In genomic region chr4:133118775-133119375, GRCm38 (mm10) we compare ENCODE assay signal across 12 mouse cellular contexts. TPM values are rescaled to one million over a fixed set of nuclear protein-coding genes. Genes with fewer than 3 reads are reported as not detected.
DNase-seq lines count a peak whose midpoint lies in the region; ATAC-seq and TF ChIP-seq lines count a peak whose summit lies in the region.
"Had no signal": no experiment of that assay in that cellular context is flagged by ENCODE, and none has a peak within 500 bp of the region (broad histone marks: within the 10 kb centered on the region; RNA-seq: fewer than 3 reads in every experiment).

No protein-coding gene starts in this region.

- TF ChIP-seq POLR2A in kidney, adult 2 months (IDR thresholded peaks at IDR 0.05; ENCODE audit: low read depth, low read length): no peak

- H3K4me3 ChIP-seq in kidney, adult 2 months (ENCODE audit: insufficient read depth, low read depth, low read length): no peak overlapping the region
- no peak overlapping the region for H3K4me3 ChIP-seq in midbrain, embryonic 11.5 days (ENCODE audit: low read depth, low read length)
- H3K4me3 ChIP-seq in midbrain, embryonic 10.5 days: no peak overlapping the region
- H3K4me3 ChIP-seq in stomach, embryonic 16.5 days (replicated peaks; ENCODE audit: low read length): no peak overlapping the region

- H3K9me3 ChIP-seq in midbrain, embryonic 11.5 days (ENCODE audit: control insufficient read depth, low read length): no peaks in the 10 kb centered on the region
- no peaks in the 10 kb centered on the region for H3K9me3 ChIP-seq in midbrain, embryonic 10.5 days (replicated peaks)
- no peaks in the 10 kb centered on the region for H3K9me3 ChIP-seq in stomach, embryonic 16.5 days (replicated peaks; ENCODE audit: control insufficient read depth, low read length)

- 0 out of 2 replicates have a peak overlapping the region, but pooled peaks have one; percentile 26 for H3K27ac ChIP-seq in kidney, adult 2 months (ENCODE audit: insufficient read depth, low read depth, low read length)
- no peak overlapping the region for H3K27ac ChIP-seq in midbrain, embryonic 11.5 days (ENCODE audit: low read depth, low read length)
- no peak overlapping the region for H3K27ac ChIP-seq in midbrain, embryonic 10.5 days (replicated peaks)
- H3K27ac ChIP-seq in stomach, embryonic 16.5 days (ENCODE audit: low read length): peak overlapping the region; percentile 74

- H3K9ac ChIP-seq in midbrain, embryonic 11.5 days (ENCODE audit: low read length): no peak overlapping the region; the same call in 1 of the 2 replicates
- H3K9ac ChIP-seq in stomach, embryonic 16.5 days (ENCODE audit: low read length): no peak overlapping the region
- H3K9ac ChIP-seq: forebrain, postnatal 0 days had no signal

- 69% methylated on average over 6 of the region's 6 CpGs for WGBS in kidney, adult 2 months
- 89% methylated on average over 6 of the region's 6 CpGs for WGBS in midbrain, embryonic 11.5 days
- 93% methylated on average over 6 of the region's 6 CpGs for WGBS in midbrain, embryonic 10.5 days
- WGBS in stomach, embryonic 16.5 days: 72% methylated on average over 6 of the region's 6 CpGs

- H3K36me3 ChIP-seq in kidney, adult 2 months (ENCODE audit: control insufficient read depth, insufficient read depth, low read length): no peaks in the 10 kb centered on the region
- no peaks in the 10 kb centered on the region for H3K36me3 ChIP-seq in midbrain, embryonic 11.5 days (ENCODE audit: control insufficient read depth, insufficient read depth, low read length)
- no peaks in the 10 kb centered on the region for H3K36me3 ChIP-seq in midbrain, embryonic 10.5 days
- H3K36me3 ChIP-seq in stomach, embryonic 16.5 days (ENCODE audit: control insufficient read depth, insufficient read depth, low read length): no peaks in the 10 kb centered on the region

- peak; percentile 48 for DNase-seq in adrenal gland, adult 2 months
- no peak for DNase-seq in adrenal gland, adult 18-20 months (ENCODE audit: low spot score in 2 of 2)
- no peak for DNase-seq in kidney, adult 2 months
- DNase-seq in kidney, adult 18-20 months: no peak
- peak; percentile 68 for DNase-seq in midbrain, embryonic 11.5 days (ENCODE audit: low spot score, missing footprints)
- no peak for DNase-seq in midbrain, embryonic 10.5 days (ENCODE audit: low spot score)
- no peak for DNase-seq in spleen, postnatal 14 days (ENCODE audit: low spot score in 2 of 2)
- DNase-seq: cerebellum, adult 8-10 months; forebrain, postnatal 0 days; layer of hippocampus, adult 9-11 months; left cerebral cortex, postnatal 4 days had no signal

- ATAC-seq in midbrain, embryonic 11.5 days (ENCODE audit: low FRiP score): no peak
- no peak for ATAC-seq in stomach, embryonic 16.5 days (ENCODE audit: insufficient read depth, low FRiP score)

- no peak overlapping the region for H3K4me2 ChIP-seq in midbrain, embryonic 11.5 days
- no peak overlapping the region for H3K4me2 ChIP-seq in stomach, embryonic 16.5 days (ENCODE audit: low read depth, low read length)

- no peaks in the 10 kb centered on the region for H3K27me3 ChIP-seq in kidney, adult 2 months (replicated peaks; ENCODE audit: control insufficient read depth, insufficient read depth, low read length)
- H3K27me3 ChIP-seq in midbrain, embryonic 11.5 days (ENCODE audit: control insufficient read depth, insufficient read depth, low read length): no peaks in the 10 kb centered on the region
- H3K27me3 ChIP-seq in midbrain, embryonic 10.5 days (ENCODE audit: low read depth, poor library complexity, severe bottlenecking): no peaks in the 10 kb centered on the region
- no peaks in the 10 kb centered on the region for H3K27me3 ChIP-seq in stomach, embryonic 16.5 days (ENCODE audit: control insufficient read depth, insufficient read depth, low read length)

- TF ChIP-seq CTCF in kidney, adult 2 months (conservative IDR thresholded peaks at IDR 0.05; ENCODE audit: insufficient read depth, insufficient read length, low read depth, low read length): no peak

- H3K4me1 ChIP-seq in kidney, adult 2 months (ENCODE audit: control insufficient read depth, insufficient read depth, low read length): peaks cover 8% of the 10 kb centered on the region
- peaks cover 10% of the 10 kb centered on the region; the same call in 1 of the 2 replicates for H3K4me1 ChIP-seq in midbrain, embryonic 11.5 days (ENCODE audit: control insufficient read depth, insufficient read depth, low read length)
- peaks cover 55% of the 10 kb centered on the region for H3K4me1 ChIP-seq in midbrain, embryonic 10.5 days
- peaks cover 44% of the 10 kb centered on the region for H3K4me1 ChIP-seq in stomach, embryonic 16.5 days (ENCODE audit: control insufficient read depth, insufficient read depth, low read length)

RNA-seq across cellular contexts. Expression of gene Wasf2, which starts 11.4 kb away (rescaled TPM):
- 100 to 1,000 TPM in 1 of 2 experiments, 10 to 100 TPM in 1; 99.4 to 130 TPM for total RNA-seq in adrenal gland, adult 2 months (2021)
- polyA plus RNA-seq in adrenal gland, adult 2 months (2012; rRNA removed): 43.2 and 57.0 TPM in 2 replicates
- 100 to 1,000 TPM in 1 of 2 experiments, 10 to 100 TPM in 1; 97.5 to 102 TPM for total RNA-seq in adrenal gland, adult 18-20 months (2021)
- polyA plus RNA-seq in kidney, adult 2 months (2012; rRNA removed): 37.0 and 45.7 TPM in 2 replicates
- polyA plus RNA-seq in midbrain, embryonic 11.5 days (2014; fragmentation: Nextera tagmentation; extraction: Ambion mirVana): 38.3 and 40.1 TPM in 2 replicates
- polyA plus RNA-seq in midbrain, embryonic 10.5 days (2016; fragmentation: Nextera tagmentation; extraction: Ambion mirVana): 48.3 and 50.3 TPM in 2 replicates
- 84.3 and 98.6 TPM in 2 replicates for polyA plus RNA-seq in stomach, embryonic 16.5 days (2015; fragmentation: Nextera tagmentation; extraction: Ambion mirVana)

Comparison
In these comparisons a context has a peak if more than half of its experiments do, and no peak if none do; other contexts are left out.
1. DNase-seq: peak in adrenal gland, adult 2 months (single experiment) and midbrain, embryonic 11.5 days (single experiment); none in adrenal gland, adult 18-20 months (0 of 2), kidney, adult 2 months (single experiment), kidney, adult 18-20 months (single experiment), midbrain, embryonic 10.5 days (single experiment) and spleen, postnatal 14 days (0 of 2).
2. H3K27ac ChIP-seq: peak in kidney, adult 2 months (single experiment) and stomach, embryonic 16.5 days (single experiment); none in midbrain, embryonic 11.5 days (single experiment) and midbrain, embryonic 10.5 days (single experiment).